Mouse (Mus musculus): Measurements from ENCODE around the gene Slc22a8. TPM values are rescaled to one million over a fixed set of nuclear protein-coding genes. Genes with fewer than 3 reads are reported as not detected.

The Slc22a8 gene
- polyA plus RNA-seq (2015; fragmentation: Nextera tagmentation; extraction: Ambion mirVana): 0.05 and 0.13 TPM in 2 replicates

GRCm38 (mm10) chr19:8590954-8591353 lies at the start of gene Slc22a8:
Gene Slc22a8, plus strand, starts transcription at chr19:8591254.
- Histone ChIP-seq H3K4me3 (ENCODE audit: low read depth, low read length) (no peak within 1 kb of the TSS), H3K4me2 (replicated peaks; ENCODE audit: low read depth) (no peak within 1 kb of the TSS), H3K9ac (ENCODE audit: low read depth, low read length) (no peak within 1 kb of the TSS), H3K9me3 (ENCODE audit: control insufficient read depth) (no peaks in the 10 kb centered on the region), H3K27ac (ENCODE audit: low read depth, low read length) (no peak within 1 kb of the TSS), H3K27me3 (replicated peaks; ENCODE audit: control insufficient read depth, insufficient read depth, low read length) (no peaks in the 10 kb centered on the region), H3K36me3 (ENCODE audit: control insufficient read depth, insufficient read depth) (no peaks in the 10 kb centered on the region), H3K4me1 (replicated peaks; ENCODE audit: control insufficient read depth, insufficient read depth, low read length) (no peaks in the 10 kb centered on the region)
- no peak for ATAC-seq
- no peak for TF ChIP-seq CTCF (IDR thresholded peaks at IDR 0.05; ENCODE audit: low read depth)
- 85% methylated on average over 8 of the region's 8 CpGs for WGBS

- ATAC-seq: no peak
- H3K9ac ChIP-seq (ENCODE audit: low read depth, low read length): no peak overlapping the region
- WGBS: 45% methylated on average over 2 of the region's 2 CpGs
- no peaks in the 10 kb centered on the region for H3K27me3 ChIP-seq (replicated peaks; ENCODE audit: control insufficient read depth, insufficient read depth, low read length)
- no peak overlapping the region for H3K4me3 ChIP-seq (ENCODE audit: low read depth, low read length)
- no peak for TF ChIP-seq CTCF (IDR thresholded peaks at IDR 0.05; ENCODE audit: low read depth)
- H3K36me3 ChIP-seq (ENCODE audit: control insufficient read depth, insufficient read depth): no peaks in the 10 kb centered on the region
- H3K4me1 ChIP-seq (replicated peaks; ENCODE audit: control insufficient read depth, insufficient read depth, low read length): no peaks in the 10 kb centered on the region
- no peaks in the 10 kb centered on the region for H3K9me3 ChIP-seq (ENCODE audit: control insufficient read depth)
- no peak overlapping the region for H3K4me2 ChIP-seq (replicated peaks; ENCODE audit: low read depth)
- no peak overlapping the region for H3K27ac ChIP-seq (ENCODE audit: low read depth, low read length)
Measured at GRCm38 (mm10) chr19:8558897-8559296, 32.2 kb upstream of the Slc22a8 start.

- H3K27me3 ChIP-seq (replicated peaks; ENCODE audit: control insufficient read depth, insufficient read depth, low read length): no peaks in the 10 kb centered on the region
- no peak for TF ChIP-seq CTCF (IDR thresholded peaks at IDR 0.05; ENCODE audit: low read depth)
- 66% methylated on average over 2 of the region's 2 CpGs for WGBS
- no peak overlapping the region for H3K9ac ChIP-seq (ENCODE audit: low read depth, low read length)
- no peak overlapping the region for H3K27ac ChIP-seq (ENCODE audit: low read depth, low read length)
- no peak for ATAC-seq
- no peaks in the 10 kb centered on the region for H3K4me1 ChIP-seq (replicated peaks; ENCODE audit: control insufficient read depth, insufficient read depth, low read length)
- no peak overlapping the region for H3K4me3 ChIP-seq (ENCODE audit: low read depth, low read length)
- H3K9me3 ChIP-seq (ENCODE audit: control insufficient read depth): no peaks in the 10 kb centered on the region
- no peaks in the 10 kb centered on the region for H3K36me3 ChIP-seq (ENCODE audit: control insufficient read depth, insufficient read depth)
- H3K4me2 ChIP-seq (replicated peaks; ENCODE audit: low read depth): no peak overlapping the region
Measured at GRCm38 (mm10) chr19:8564021-8564420, 27.0 kb upstream of the Slc22a8 start.

- no peak for TF ChIP-seq CTCF (IDR thresholded peaks at IDR 0.05; ENCODE audit: low read depth)
- no peaks in the 10 kb centered on the region for H3K36me3 ChIP-seq (ENCODE audit: control insufficient read depth, insufficient read depth)
- H3K4me1 ChIP-seq (replicated peaks; ENCODE audit: control insufficient read depth, insufficient read depth, low read length): 0 out of 2 replicates have a peak, but pooled peaks cover 2% of the 10 kb centered on the region
- ATAC-seq: no peak
- H3K27ac ChIP-seq (ENCODE audit: low read depth, low read length): no peak overlapping the region
- H3K4me3 ChIP-seq (ENCODE audit: low read depth, low read length): no peak overlapping the region
- H3K9ac ChIP-seq (ENCODE audit: low read depth, low read length): no peak overlapping the region
- H3K27me3 ChIP-seq (replicated peaks; ENCODE audit: control insufficient read depth, insufficient read depth, low read length): no peaks in the 10 kb centered on the region
- WGBS: 76% methylated on average over 3 of the region's 3 CpGs
- no peak overlapping the region for H3K4me2 ChIP-seq (replicated peaks; ENCODE audit: low read depth)
- H3K9me3 ChIP-seq (ENCODE audit: control insufficient read depth): no peaks in the 10 kb centered on the region
Measured at GRCm38 (mm10) chr19:8564469-8564868, 26.6 kb upstream of the Slc22a8 start.

GRCm38 (mm10) chr19:8565262-8565661 lies 25.8 kb upstream of the Slc22a8 start:
- Histone ChIP-seq H3K36me3 (ENCODE audit: control insufficient read depth, insufficient read depth) (no peaks in the 10 kb centered on the region), H3K27ac (ENCODE audit: low read depth, low read length) (no peak overlapping the region), H3K9me3 (ENCODE audit: control insufficient read depth) (no peaks in the 10 kb centered on the region), H3K4me3 (ENCODE audit: low read depth, low read length) (no peak overlapping the region), H3K4me2 (replicated peaks; ENCODE audit: low read depth) (no peak overlapping the region), H3K9ac (ENCODE audit: low read depth, low read length) (no peak overlapping the region), H3K27me3 (replicated peaks; ENCODE audit: control insufficient read depth, insufficient read depth, low read length) (no peaks in the 10 kb centered on the region), H3K4me1 (replicated peaks; ENCODE audit: control insufficient read depth, insufficient read depth, low read length) (0 out of 2 replicates have a peak, but pooled peaks cover 3% of the 10 kb centered on the region)
- no peak for TF ChIP-seq CTCF (IDR thresholded peaks at IDR 0.05; ENCODE audit: low read depth)
- ATAC-seq: no peak
- 38% methylated on average over 2 of the region's 2 CpGs for whole genome bisulfite sequencing

GRCm38 (mm10) chr19:8565985-8566384 lies 25.1 kb upstream of the Slc22a8 start:
- no peaks in the 10 kb centered on the region for H3K27me3 ChIP-seq (replicated peaks; ENCODE audit: control insufficient read depth, insufficient read depth, low read length)
- 0 out of 2 replicates have a peak, but pooled peaks cover 3% of the 10 kb centered on the region for H3K4me1 ChIP-seq (replicated peaks; ENCODE audit: control insufficient read depth, insufficient read depth, low read length)
- H3K36me3 ChIP-seq (ENCODE audit: control insufficient read depth, insufficient read depth): no peaks in the 10 kb centered on the region
- no peak overlapping the region for H3K4me3 ChIP-seq (ENCODE audit: low read depth, low read length)
- H3K9ac ChIP-seq (ENCODE audit: low read depth, low read length): no peak overlapping the region
- H3K27ac ChIP-seq (ENCODE audit: low read depth, low read length): no peak overlapping the region
- no peak for ATAC-seq
- no peak overlapping the region for H3K4me2 ChIP-seq (replicated peaks; ENCODE audit: low read depth)
- no peak for TF ChIP-seq CTCF (IDR thresholded peaks at IDR 0.05; ENCODE audit: low read depth)
- no peaks in the 10 kb centered on the region for H3K9me3 ChIP-seq (ENCODE audit: control insufficient read depth)
- 46% methylated on average over 4 of the region's 4 CpGs for WGBS

Data from intestine, postnatal 0 days (tissue).